Mouse (Mus musculus): ENCODE measurements around the gene Ddx58. TPM values are rescaled to one million over a fixed set of nuclear protein-coding genes. Genes with fewer than 3 reads are reported as not detected.

Ddx58 gene
- polyA plus RNA-seq, 1 experiment from 2014 or later: 5.7 TPM

Other genes with a start within 250 kb of the Ddx58 start
- gene Aco1, start 96.7 kb downstream of the Ddx58 start, polyA plus RNA-seq (2016; fragmentation: Nextera tagmentation; extraction: Ambion mirVana): 58.7 and 61.4 TPM in 2 replicates
- gene Smim27, start 29.8 kb upstream of the Ddx58 start, polyA plus RNA-seq (2016; fragmentation: Nextera tagmentation; extraction: Ambion mirVana): 30.8 and 34.2 TPM in 2 replicates
- gene Topors, start 30.0 kb upstream of the Ddx58 start, polyA plus RNA-seq (2016; fragmentation: Nextera tagmentation; extraction: Ambion mirVana): 50.2 and 51.1 TPM in 2 replicates
- gene Ndufb6, start 39.6 kb upstream of the Ddx58 start, polyA plus RNA-seq (2016; fragmentation: Nextera tagmentation; extraction: Ambion mirVana): 252 and 265 TPM in 2 replicates
- 0.13 and 0.16 TPM in 2 replicates for gene Tmem215, start 232.4 kb upstream of the Ddx58 start, polyA plus RNA-seq (2016; fragmentation: Nextera tagmentation; extraction: Ambion mirVana)